In genomic region chr6:117686212-117686611, GRCm38 (mm10) we compare ENCODE assay signal across 16 mouse cellular contexts.
"Had no signal": no experiment of that assay in that cellular context is flagged by ENCODE, and none has a peak within 500 bp of the region (broad histone marks: within the 10 kb centered on the region; RNA-seq: fewer than 3 reads in every experiment).

No protein-coding gene starts in this region.

- H3K36me3 ChIP-seq: liver, embryonic 13.5 days; liver, embryonic 15.5 days; midbrain, embryonic 12.5 days; midbrain, embryonic 15.5 days; neural tube, embryonic 12.5 days; stomach, embryonic 15.5 days had no signal

- H3K9ac ChIP-seq: liver, embryonic 13.5 days; liver, embryonic 15.5 days; liver, postnatal 0 days; midbrain, embryonic 12.5 days; midbrain, embryonic 15.5 days; neural tube, embryonic 12.5 days; stomach, embryonic 15.5 days had no signal

- DNase-seq: liver, embryonic 13.5 days; liver, postnatal 0 days; lung, adult 2 months; lung, postnatal 14 days; lung, postnatal 36 days; thymus, adult 18-20 months; thymus, postnatal 14 days; thymus, postnatal 36 days had no signal

- H3K4me1 ChIP-seq: liver, embryonic 13.5 days; liver, embryonic 15.5 days; megakaryocyte, embryonic 14.5 days; midbrain, embryonic 12.5 days; midbrain, embryonic 15.5 days; neural tube, embryonic 12.5 days had no signal

- H3K4me3 ChIP-seq: liver, embryonic 13.5 days; liver, embryonic 15.5 days; megakaryocyte, embryonic 14.5 days; midbrain, embryonic 12.5 days; midbrain, embryonic 15.5 days; neural tube, embryonic 12.5 days; stomach, embryonic 15.5 days had no signal

- H3K9me3 ChIP-seq: liver, embryonic 13.5 days; liver, embryonic 15.5 days; midbrain, embryonic 12.5 days; midbrain, embryonic 15.5 days; neural tube, embryonic 12.5 days; stomach, embryonic 15.5 days had no signal

- ATAC-seq: liver, postnatal 0 days; midbrain, embryonic 15.5 days had no signal

- H3K27ac ChIP-seq: liver, embryonic 13.5 days; liver, embryonic 15.5 days; macrophage; midbrain, embryonic 12.5 days; midbrain, embryonic 15.5 days; neural tube, embryonic 12.5 days; stomach, embryonic 15.5 days; stomach, postnatal 0 days had no signal

- H3K27me3 ChIP-seq: liver, embryonic 13.5 days; liver, embryonic 15.5 days; megakaryocyte, embryonic 14.5 days; midbrain, embryonic 12.5 days; midbrain, embryonic 15.5 days; neural tube, embryonic 12.5 days; stomach, embryonic 15.5 days had no signal

- H3K4me2 ChIP-seq: liver, embryonic 13.5 days; liver, embryonic 15.5 days; midbrain, embryonic 12.5 days; midbrain, embryonic 15.5 days; neural tube, embryonic 12.5 days; stomach, embryonic 15.5 days had no signal
